Mouse (Mus musculus) forebrain, embryonic 14.5 days (tissue): Measurements from ENCODE around the gene Rufy4. TPM values are rescaled to one million over a fixed set of nuclear protein-coding genes. Genes with fewer than 3 reads are reported as not detected.

Experiments
- ATAC-seq: fragments of 200-750 bp; cut with Nextera tagmentation; 2 replicates; pipeline ENCODE4 v1.8.0; 2017; ENCODE audit warnings: mild to moderate bottlenecking, moderate library complexity
- DNase-seq: peaks from one replicate; pipeline ENCODE4 v3.0.0-alpha.2; 2015; ENCODE audit warnings: low spot score
- H3K27ac ChIP-seq: fragments of 300-500 bp; sonication (generic); 2 replicates; pipeline ENCODE4 v1.5.1; 2014; ENCODE audit warnings: low read depth, mild to moderate bottlenecking, control low read depth, low read length, moderate library complexity
- H3K27me3 ChIP-seq: fragments of 300-500 bp; sonication (generic); replicated peaks from 2 replicates; pipeline ENCODE4 v1.6.1; 2014; ENCODE audit warnings: low read length, control low read depth, mixed read lengths; ENCODE audit not compliant: control insufficient read depth, insufficient read depth
- H3K36me3 ChIP-seq: fragments of 300-500 bp; sonication (generic); 2 replicates; pipeline ENCODE4 v1.6.1; 2014; ENCODE audit warnings: low read length, control low read depth; ENCODE audit not compliant: control insufficient read depth, insufficient read depth
- H3K4me1 ChIP-seq: fragments of 300-500 bp; sonication (generic); 2 replicates; pipeline ENCODE4 v1.6.1; 2014; ENCODE audit warnings: antibody characterized with exemption, low read length, control low read depth; ENCODE audit not compliant: control insufficient read depth, insufficient read depth
- H3K4me2 ChIP-seq: fragments of 300-500 bp; sonication (generic); 2 replicates; pipeline ENCODE4 v1.6.1; 2014; ENCODE audit warnings: mild to moderate bottlenecking, control low read depth, low read length
- H3K4me3 ChIP-seq: fragments of 300-500 bp; sonication (generic); 2 replicates; pipeline ENCODE4 v1.5.1; 2014; ENCODE audit warnings: low read depth, low read length, control low read depth
- H3K9ac ChIP-seq: fragments of 300-500 bp; sonication (generic); 2 replicates; pipeline ENCODE4 v1.6.1; 2014; ENCODE audit warnings: mild to moderate bottlenecking, low read length, control low read depth, moderate library complexity
- H3K9me3 ChIP-seq: fragments of 300-500 bp; sonication (generic); replicated peaks from 2 replicates; pipeline ENCODE4 v1.6.1; 2016; ENCODE audit warnings: low read length, control low read depth, mixed read lengths; ENCODE audit not compliant: control insufficient read depth
- WGBS: fragments of 180-500 bp; shearing (Covaris S2); extraction: QIAGEN DNeasy Blood & Tissue Kit; methylation state at CpG from one replicate; pipeline ENCODE4 v1.1.7; 2014; 5-methylcytosine and 5-hydroxymethylcytosine counted together
- polyA plus RNA-seq: library from polyadenylated mRNA; unstranded; fragments of >200 nt; fragmentation: Nextera tagmentation; extraction: Ambion mirVana; gene quantifications from 2 replicates; pipeline ENCODE4 v1.2.1, GENCODE M21; 2014

Rufy4 gene
- polyA plus RNA-seq, 1 experiment from 2014 or later = 0.24 TPM

DNA sequence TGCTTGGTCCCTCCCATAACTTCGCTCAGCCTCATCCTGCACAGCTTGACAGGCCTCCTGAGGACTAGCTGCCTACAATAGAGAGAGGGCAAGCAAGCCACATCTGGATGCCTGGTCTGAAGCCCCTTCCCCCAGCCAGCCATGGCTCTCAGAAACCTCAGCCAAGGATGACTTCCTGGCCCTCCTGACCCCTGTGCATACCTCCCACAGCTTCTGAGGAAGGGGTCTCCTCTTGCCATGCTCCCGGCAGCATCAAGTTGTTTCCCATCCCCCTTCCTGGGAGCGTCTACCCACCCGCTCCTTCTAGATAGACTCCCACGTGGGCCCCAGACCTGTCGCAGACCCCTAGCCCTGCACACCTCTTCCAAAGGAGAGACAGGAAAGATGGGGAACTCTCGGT, 35.0 kb upstream of the Rufy4 start:
- no peaks in the 10 kb centered on the region for H3K9me3 ChIP-seq
- H3K9ac ChIP-seq = no peak overlapping the region
- no peak overlapping the region for H3K4me2 ChIP-seq
- no peak overlapping the region for H3K27ac ChIP-seq
- peaks cover 9% of the 10 kb centered on the region for H3K4me1 ChIP-seq
- no peak for DNase-seq
- ATAC-seq = no peak
- no peaks in the 10 kb centered on the region for H3K36me3 ChIP-seq
- WGBS = 68% methylated on average over 7 of the region's 7 CpGs
- no peaks in the 10 kb centered on the region for H3K27me3 ChIP-seq
- H3K4me3 ChIP-seq = no peak overlapping the region

DNA sequence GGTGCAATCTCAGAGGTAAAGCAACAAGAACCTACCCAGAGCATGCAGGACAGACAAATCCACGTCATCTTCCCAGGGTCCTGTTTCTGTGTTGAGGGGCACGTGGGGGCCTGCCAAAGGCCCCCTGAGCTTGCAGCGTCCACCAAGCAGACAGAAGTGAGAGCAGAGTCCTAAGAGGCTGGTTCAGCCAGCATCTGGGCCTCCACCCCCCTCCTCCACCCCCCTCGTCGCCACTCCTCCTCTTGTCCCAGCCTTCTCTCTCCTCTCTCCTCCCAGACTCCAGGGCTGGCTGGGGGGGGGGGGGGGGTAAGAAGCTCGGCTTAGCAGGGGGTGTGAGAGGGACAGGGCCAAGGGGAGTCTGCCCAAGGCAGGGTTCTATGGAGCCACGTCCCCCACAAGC, 34.2 kb upstream of the Rufy4 start:
- no peaks in the 10 kb centered on the region for H3K27me3 ChIP-seq
- H3K4me1 ChIP-seq = peaks cover 9% of the 10 kb centered on the region
- H3K9me3 ChIP-seq = no peaks in the 10 kb centered on the region
- H3K36me3 ChIP-seq = no peaks in the 10 kb centered on the region
- 37% methylated on average over 6 of the region's 7 CpGs for WGBS
- DNase-seq = no peak
- H3K9ac ChIP-seq = no peak overlapping the region; the same call in 1 of the 2 replicates
- peak overlapping the region; percentile 9; the same call in 1 of the 2 replicates for H3K27ac ChIP-seq
- H3K4me2 ChIP-seq = no peak overlapping the region
- ATAC-seq = no peak
- H3K4me3 ChIP-seq = no peak overlapping the region

DNA sequence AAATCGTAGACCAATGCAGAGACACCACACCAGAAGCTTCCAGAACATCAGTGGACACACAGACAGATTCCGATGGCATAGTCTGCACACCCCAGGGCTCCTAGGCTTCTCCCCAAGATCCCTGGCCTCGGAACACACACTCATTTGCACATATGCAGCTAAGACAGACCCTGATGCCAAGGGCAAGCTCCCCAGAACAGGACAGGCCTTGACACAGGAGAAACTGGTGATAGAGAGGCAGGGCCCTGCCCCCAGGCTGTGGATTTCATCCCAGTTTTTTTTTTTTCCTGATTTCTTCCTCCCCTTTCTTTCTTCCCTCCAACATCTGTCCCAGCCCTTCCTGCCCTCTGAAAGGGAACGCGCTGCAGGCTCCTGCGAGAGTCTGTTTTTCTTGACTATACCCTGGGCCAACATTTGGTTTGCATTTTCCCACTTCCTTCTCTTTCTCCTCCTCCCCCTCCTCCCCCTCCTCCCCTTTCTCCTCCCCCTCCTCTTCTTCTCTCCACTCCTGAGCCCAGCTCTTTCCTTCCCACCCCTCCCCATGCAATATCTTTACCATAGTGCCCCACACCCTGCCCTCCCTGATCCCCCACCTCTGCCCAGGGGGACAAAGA, 33.6 kb upstream of the Rufy4 start:
- Histone ChIP-seq H3K4me1 (peaks cover 9% of the 10 kb centered on the region), H3K4me2 (no peak overlapping the region), H3K4me3 (no peak overlapping the region), H3K36me3 (no peaks in the 10 kb centered on the region), H3K9me3 (no peaks in the 10 kb centered on the region), H3K27ac (peak overlapping the region; percentile 9; the same call in 1 of the 2 replicates), H3K9ac (peak overlapping the region; percentile 45), H3K27me3 (0 out of 2 replicates have a peak, but pooled peaks cover 3% of the 10 kb centered on the region)
- ATAC-seq (no peak), DNase-seq (no peak)
- WGBS = 52% methylated on average over 6 of the region's 6 CpGs

DNA sequence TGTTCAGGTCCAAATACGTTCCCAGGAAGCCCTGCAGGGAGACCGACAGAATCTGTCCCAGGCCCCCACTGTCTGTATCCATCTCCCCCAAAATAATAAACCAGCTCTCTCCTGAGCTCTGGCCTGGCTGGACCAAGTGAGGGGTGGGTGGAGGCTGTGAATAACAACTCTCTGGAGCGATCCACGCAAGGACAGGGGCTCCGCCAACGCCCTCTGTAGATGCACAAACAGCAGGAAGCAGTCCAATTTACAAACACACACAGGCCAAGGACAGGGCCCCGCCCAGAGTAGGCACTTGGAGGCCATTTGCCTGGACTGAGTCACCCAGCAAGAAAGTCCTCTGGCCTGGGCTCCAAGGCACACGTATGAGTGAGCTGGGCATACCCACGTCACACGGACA, 33.1 kb upstream of the Rufy4 start:
- H3K9me3 ChIP-seq = no peaks in the 10 kb centered on the region
- 61% methylated on average over 10 of the region's 10 CpGs for WGBS
- no peak overlapping the region for H3K9ac ChIP-seq
- H3K36me3 ChIP-seq = no peaks in the 10 kb centered on the region
- H3K4me3 ChIP-seq = no peak overlapping the region
- 0 out of 2 replicates have a peak, but pooled peaks cover 4% of the 10 kb centered on the region for H3K27me3 ChIP-seq
- H3K4me1 ChIP-seq = peaks cover 9% of the 10 kb centered on the region
- DNase-seq (no peak), ATAC-seq (peak; percentile 29; the same call in 1 of the 2 replicates)
- H3K4me2 ChIP-seq = no peak overlapping the region
- H3K27ac ChIP-seq = no peak overlapping the region

DNA sequence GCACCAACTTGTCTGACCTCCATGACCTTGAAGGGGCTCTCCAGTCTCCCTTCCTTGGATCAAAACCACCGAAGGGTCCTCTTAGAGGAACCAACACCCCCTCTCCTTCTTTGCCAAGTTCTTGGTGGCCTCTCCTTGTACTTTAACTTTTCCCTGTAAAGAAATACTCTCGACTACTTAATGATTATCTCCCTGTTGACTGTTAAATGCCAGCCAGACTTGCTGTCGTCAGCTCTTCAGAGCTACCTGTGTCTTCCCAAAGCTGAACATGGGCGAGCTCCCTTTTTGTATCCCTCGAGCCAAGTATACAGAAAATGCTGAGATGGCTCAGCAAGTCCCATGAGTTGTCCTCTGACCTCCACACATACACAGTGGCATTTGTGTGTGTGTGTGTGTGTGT, 31.9 kb upstream of the Rufy4 start:
- Histone ChIP-seq H3K4me3 (no peak overlapping the region), H3K27ac (no peak overlapping the region), H3K4me2 (no peak overlapping the region), H3K36me3 (no peaks in the 10 kb centered on the region), H3K9me3 (no peaks in the 10 kb centered on the region), H3K9ac (no peak overlapping the region), H3K27me3 (0 out of 2 replicates have a peak, but pooled peaks cover 4% of the 10 kb centered on the region), H3K4me1 (peaks cover 18% of the 10 kb centered on the region)
- DNase-seq = no peak
- ATAC-seq = no peak
- WGBS = 87% methylated on average over 5 of the region's 5 CpGs

DNA sequence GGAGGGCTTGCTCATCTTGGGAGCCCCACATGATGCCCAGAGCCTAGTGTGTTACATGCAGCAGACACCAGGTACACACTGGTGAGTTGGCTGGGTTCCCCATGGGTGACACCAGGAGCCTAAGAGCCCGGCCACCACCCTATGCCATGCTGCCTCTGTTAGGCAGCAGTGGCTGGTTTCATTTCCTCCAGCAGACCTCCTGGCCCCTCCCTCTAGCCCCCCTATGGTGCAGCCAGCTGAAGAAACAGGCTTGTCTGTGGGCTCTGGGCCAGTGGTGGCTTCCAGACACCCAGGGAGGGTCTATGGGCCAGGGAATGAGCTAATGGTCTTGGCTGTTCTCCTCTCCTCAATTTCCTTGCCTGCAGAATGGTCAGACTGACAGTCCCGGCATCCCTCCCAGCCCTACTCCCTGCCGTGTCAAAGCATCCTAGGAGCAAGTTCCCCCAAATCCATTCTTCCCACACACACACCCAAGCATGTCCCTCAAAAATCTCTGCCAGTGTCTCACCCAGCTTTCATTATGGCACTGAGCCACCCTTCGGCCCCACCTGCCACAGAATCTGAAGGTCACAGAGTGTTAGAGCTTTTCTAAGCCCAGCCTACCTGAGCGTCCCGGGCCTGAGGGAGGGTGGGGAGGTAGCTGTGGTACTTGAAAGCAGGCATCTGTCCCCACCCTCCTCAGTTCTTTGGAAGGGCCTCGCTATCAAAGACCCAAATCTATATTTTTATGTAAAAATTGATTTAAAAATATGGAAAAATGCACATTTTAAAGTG, 30.7 kb upstream of the Rufy4 start:
- DNase-seq (peak; percentile 83), ATAC-seq (peak; percentile 33; the same call in 1 of the 2 replicates)
- Histone ChIP-seq H3K36me3 (no peaks in the 10 kb centered on the region), H3K27ac (no peak overlapping the region), H3K4me1 (peaks cover 21% of the 10 kb centered on the region), H3K27me3 (0 out of 2 replicates have a peak, but pooled peaks cover 4% of the 10 kb centered on the region), H3K4me3 (no peak overlapping the region), H3K9ac (no peak overlapping the region), H3K4me2 (0 out of 2 replicates have a peak overlapping the region, but pooled peaks have one; percentile 7), H3K9me3 (no peaks in the 10 kb centered on the region)
- 46% methylated on average over 7 of the region's 7 CpGs for WGBS

DNA sequence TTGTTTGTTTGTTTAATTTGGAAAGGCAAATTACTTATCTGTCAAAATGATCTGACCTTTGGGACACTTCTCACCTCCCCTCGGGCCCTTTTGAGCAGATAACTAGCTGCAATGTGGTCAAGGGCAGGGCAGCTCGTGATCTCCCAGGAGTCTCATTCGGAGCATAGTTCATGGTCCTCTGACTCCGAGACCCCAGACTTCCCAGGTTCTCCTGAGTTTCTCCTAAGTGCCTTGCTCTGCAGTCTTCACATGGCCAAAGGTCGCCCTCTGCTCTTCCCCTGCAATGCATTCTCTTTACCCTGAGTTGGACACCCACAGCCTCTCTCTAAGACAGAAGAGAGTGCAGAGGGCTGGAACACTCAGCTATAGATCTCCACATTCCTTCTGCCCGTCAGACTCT, 30.0 kb upstream of the Rufy4 start:
- peaks cover 21% of the 10 kb centered on the region for H3K4me1 ChIP-seq
- no peak overlapping the region for H3K4me2 ChIP-seq
- no peaks in the 10 kb centered on the region for H3K36me3 ChIP-seq
- 0 out of 2 replicates have a peak, but pooled peaks cover 4% of the 10 kb centered on the region for H3K27me3 ChIP-seq
- H3K27ac ChIP-seq = no peak overlapping the region
- H3K4me3 ChIP-seq = no peak overlapping the region
- no peak overlapping the region for H3K9ac ChIP-seq
- ATAC-seq = no peak
- no peaks in the 10 kb centered on the region for H3K9me3 ChIP-seq
- WGBS = 80% methylated on average over 6 of the region's 6 CpGs
- no peak for DNase-seq

DNA sequence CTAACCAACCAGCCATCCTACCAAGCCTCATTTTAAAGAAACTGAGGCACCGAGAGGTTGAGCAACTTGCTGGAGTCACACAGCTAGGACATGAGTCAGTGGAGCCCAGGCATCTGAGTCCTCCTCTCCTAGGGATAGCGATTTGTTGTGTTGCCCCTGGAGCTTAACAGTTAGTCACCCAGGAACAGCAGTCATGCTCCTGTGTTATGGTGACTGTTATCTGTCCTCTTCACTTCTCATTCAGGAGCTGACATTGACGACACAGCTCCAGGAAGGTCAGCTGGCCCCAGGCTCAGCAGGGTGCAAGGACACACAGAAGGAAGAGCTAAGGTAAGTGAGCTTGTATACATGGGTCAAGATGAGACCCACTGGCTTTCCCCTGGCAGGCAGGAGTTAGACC, 29.6 kb upstream of the Rufy4 start:
- H3K9ac ChIP-seq = no peak overlapping the region
- ATAC-seq (no peak), DNase-seq (no peak)
- H3K4me1 ChIP-seq = peaks cover 21% of the 10 kb centered on the region
- H3K4me2 ChIP-seq = no peak overlapping the region
- H3K36me3 ChIP-seq = no peaks in the 10 kb centered on the region
- 66% methylated on average over 3 of the region's 3 CpGs for WGBS
- H3K27ac ChIP-seq = no peak overlapping the region
- 0 out of 2 replicates have a peak, but pooled peaks cover 4% of the 10 kb centered on the region for H3K27me3 ChIP-seq
- H3K9me3 ChIP-seq = no peaks in the 10 kb centered on the region
- no peak overlapping the region for H3K4me3 ChIP-seq
